Mouse (Mus musculus) T-helper 17 cell (primary cell): ENCODE measurements around the gene Gm10837.

ENCODE experiments used
- in situ Hi-C, 2 experiments: fragments of 300-600 bp; cut with MboI, MseI; formaldehyde crosslinking; loops; 1 replicate in 1 of 2; 2 replicates in 1 of 2; pipeline ENCODE4 v1.15.1; 2025; ENCODE audit warnings: high pct_unique_total_duplicates in 2 of 2

Gene Gm10837

DNA sequence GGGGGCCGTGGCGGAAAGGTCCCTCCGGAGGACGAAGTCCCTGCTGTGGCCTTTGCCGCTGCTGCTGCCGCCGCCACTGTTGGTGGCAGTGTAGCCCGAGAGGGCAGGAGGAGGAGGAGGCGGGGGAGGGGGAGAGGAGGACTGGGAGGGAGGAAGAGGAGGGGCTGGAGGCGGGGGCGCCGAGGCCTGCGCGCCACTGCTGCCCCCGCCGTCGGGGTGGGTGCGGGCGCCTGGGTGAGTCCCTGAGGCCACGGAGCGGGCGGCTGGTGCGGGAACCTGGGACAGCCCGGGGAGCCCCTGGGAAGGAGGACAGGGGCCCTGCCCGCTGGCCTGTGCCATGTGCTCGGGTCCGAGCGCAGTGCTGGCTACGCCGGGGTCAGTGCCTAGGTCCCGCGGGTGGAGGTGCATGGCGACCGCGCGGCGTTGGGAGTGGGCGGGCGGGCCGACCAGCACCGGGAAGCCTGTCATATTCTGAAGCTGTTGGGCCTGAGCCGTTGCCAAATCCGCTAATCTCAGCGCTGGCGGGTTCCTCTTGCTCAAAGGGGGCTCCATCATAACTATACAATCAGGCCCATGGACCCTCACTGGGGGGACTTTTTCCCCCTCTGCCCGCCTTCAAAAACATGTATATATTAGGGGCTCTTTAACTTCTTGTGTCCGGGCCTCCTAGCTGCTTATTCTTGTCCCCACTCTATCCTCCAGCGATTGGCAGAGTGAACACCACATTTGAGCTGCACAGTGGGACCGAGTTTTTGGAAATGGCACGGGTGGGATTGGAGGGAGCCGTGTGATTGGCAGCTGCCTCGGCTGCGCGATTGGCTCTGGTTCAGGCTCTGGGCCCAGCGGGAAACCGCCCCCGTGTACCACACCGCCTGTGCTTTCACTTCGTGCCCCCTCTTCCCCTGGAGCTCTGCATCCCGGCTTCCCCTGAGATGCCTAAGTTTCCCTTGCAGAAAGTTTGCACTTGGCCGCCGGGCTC, 25.3 kb upstream of the Gm10837 start, which contains the start of gene Zic5:
Gene Zic5, minus strand, starts transcription at position 915 of the 979 bp plus-strand sequence.
- in situ Hi-C loops, result no loop called here

DNA sequence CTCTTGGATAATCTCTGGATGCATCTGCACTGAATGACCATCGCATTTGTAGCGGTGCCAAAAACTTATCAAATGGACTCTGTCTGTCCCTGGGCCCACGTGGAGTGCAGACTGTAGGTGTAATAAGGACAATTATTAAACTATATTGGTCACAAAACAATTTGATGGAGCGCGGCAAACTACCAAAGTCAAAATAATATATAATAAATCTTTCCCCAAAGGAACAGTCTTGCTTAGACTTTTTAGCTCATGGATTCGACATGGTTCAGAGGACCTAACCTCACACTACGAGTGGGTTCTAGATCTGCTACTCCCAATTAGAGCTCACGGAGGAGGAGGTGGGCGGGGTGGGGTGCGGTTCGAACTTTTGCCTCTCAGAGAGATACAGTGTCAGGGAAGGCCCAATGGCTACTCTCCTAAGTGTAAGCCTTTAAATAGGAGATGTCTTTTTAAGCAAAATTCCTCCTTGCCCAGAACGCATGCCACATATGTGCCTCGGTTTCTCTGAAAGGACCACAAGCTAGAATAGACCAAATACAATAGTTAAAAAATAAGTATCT, 24.4 kb upstream of the Gm10837 start:
- in situ Hi-C loops, result no loop called here

DNA sequence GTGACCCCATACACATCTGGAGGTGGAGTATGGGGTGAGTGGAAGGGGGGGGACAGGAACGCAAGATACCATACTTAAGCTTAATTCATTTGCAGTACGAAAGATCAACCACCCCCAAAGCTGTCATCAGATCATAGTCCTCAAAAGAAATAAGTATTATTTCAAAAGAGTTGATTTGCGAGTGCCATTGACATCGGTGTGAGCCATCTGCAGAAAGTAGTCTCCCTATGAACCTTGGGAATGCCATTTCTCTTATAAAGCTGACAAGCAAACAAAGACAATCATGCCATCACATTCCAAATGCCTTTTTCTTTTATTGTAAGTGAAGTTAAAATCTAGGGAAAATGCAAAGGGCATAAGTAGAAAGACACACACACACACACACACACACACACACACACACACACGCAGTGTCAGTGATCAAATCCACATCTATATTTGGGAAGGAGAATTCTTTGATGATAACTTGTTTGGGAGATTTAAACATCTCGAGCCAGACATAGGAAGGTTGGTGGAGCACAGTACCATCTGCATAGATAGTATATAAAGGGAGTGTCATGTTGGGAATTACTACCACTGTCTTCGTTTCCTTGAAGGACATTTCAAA, 23.5 kb upstream of the Gm10837 start:
- in situ Hi-C loops, result no loop called here

- in situ Hi-C loops, result no loop called here
Observed at GRCm38 (mm10) chr14:122467926-122468841, 22.2 kb upstream of the Gm10837 start.

DNA sequence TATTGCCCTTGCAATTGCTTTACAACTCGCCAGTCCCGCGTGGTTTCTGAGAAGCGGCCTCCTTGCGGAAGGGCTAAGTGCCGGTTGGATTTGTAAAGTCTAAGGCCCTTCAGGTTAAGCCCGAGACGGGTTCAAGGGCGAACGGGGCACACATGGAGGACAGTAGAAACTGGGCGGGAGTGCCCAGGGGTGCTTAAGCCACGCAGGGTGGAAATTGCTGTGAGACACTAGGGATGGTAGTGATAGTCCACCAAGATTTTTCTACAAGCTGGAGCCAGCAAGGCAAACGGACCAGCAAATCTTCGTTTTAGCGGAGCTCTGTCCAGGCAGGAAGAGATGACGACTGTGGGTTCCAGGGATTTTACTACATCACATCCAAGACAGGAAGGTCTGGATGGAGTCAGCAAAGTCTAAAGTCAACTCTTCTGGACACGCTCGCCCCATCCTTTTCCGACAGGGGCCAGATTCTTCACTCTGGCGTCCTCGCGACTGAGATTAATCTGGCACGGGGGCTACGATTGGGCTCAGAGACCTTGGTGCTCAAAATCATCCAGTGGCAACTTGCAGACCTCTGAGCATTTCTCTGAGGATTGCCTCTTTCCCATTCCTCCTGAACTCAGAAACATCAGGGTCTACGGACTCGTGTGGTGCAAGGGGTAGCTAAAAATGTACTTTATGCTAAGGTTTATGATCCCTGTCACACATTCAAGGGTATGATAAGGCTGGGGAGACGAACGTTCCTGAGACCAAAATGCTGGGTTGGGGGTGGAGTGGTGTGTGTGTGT, 21.2 kb upstream of the Gm10837 start:
- in situ Hi-C loops, result no loop called here

GRCm38 (mm10) chr14:122471449-122472085, 18.8 kb upstream of the Gm10837 start:
- in situ Hi-C loops, result loop anchor here in 1 of 2 experiments (10.0 kb wide), 1 partner anchor 457 kb away; no protein-coding TSS in a partner anchor

- in situ Hi-C loops, result loop anchor here in 1 of 2 experiments (10.0 kb wide), 1 partner anchor 457 kb away; no protein-coding TSS in a partner anchor
Observed at GRCm38 (mm10) chr14:122472161-122472560, 18.2 kb upstream of the Gm10837 start.

GRCm38 (mm10) chr14:122472647-122473046, 17.7 kb upstream of the Gm10837 start:
- in situ Hi-C loops, result loop anchor here in 1 of 2 experiments (10.0 kb wide), 1 partner anchor 458 kb away; no protein-coding TSS in a partner anchor

- in situ Hi-C loops, result loop anchor here in 1 of 2 experiments (10.0 kb wide), 1 partner anchor 458 kb away; no protein-coding TSS in a partner anchor
Observed at GRCm38 (mm10) chr14:122473211-122473751, 17.1 kb upstream of the Gm10837 start.

DNA sequence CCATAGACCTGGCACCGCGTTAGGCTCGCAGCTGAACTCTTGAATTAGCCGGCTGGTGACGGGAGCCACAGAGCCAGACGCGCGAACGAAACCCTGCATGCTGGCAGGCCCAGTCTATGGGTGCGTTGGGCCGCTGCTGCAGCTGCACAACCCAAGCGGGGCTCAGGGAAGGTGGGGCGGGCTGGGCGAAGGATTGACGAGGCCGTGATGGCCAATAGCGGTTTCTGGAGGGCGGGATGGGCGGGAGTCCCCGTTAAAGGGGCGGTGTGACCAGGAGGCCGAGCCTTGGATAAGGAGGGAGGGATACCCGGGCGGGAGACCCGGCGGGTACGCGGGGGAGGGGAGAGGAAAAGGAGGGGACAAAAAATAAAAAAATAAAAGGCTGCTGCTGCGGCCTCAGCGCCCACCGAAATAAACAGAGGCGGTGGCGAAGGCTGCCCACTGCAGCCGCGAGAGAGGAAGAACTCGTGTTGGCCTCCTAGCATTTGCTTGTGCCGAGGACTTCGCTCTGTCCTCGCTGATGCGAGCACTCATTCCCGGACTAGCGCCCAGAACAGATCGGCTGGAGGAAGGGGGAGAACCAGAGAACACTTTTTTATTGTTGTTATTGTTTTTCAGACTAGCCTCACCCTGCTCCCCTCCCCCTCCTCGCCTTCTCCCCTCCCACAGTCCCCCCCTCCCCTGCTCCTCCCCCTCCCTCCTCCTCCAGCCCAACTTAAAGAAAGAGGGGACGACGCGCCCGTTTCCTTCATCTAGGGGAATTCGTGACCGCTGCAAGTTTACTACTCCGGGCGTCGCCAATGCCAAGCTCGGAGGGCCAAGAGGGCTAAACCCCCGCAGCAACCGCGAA, 16.1 kb upstream of the Gm10837 start:
- in situ Hi-C loops, result loop anchor here in 1 of 2 experiments (10.0 kb wide), 1 partner anchor 459 kb away; no protein-coding TSS in a partner anchor

DNA sequence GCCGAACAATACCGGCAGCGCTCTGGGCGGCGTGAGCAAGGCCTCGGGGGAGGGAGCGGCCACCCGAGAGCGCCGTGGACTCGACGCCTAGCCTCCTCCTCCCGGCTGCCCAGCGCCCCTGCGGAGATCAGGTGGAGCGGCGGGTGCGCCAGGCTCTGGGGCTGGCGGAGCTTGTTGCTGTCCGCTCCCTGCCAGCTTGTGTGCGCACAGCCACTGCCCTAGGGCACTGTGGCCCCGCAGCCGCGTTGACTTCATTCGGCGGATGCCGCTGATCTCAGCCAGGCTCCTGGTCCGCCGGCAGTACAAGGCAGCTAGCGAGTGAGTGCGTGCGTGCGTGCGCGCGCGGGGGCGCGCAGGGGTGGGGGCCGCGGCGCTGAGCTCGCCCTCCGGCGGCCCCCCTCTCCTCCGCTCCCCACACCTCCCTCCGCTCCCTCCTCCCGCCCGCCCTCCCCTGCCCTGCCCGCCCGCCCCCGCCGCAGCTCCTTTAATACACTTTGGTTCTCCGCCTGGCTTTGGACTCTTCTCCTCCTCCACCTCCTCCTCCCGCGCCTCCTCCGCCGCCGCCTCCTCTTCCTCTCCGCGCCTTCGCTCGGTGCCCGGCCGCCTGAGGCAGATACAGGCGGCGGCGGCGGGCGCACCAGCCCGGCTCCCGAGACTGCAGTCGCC, 15.4 kb upstream of the Gm10837 start, which contains the start of gene Zic2:
Gene Zic2, plus strand, starts transcription at position 545 of the 666 bp plus-strand sequence.
- in situ Hi-C loops, result loop anchor here in 1 of 2 experiments (10.0 kb wide), 1 partner anchor 460 kb away; no protein-coding TSS in a partner anchor

- in situ Hi-C loops, result loop anchor here in 1 of 2 experiments (10.0 kb wide), 1 partner anchor 461 kb away; no protein-coding TSS in a partner anchor
Observed at GRCm38 (mm10) chr14:122475557-122476040, 14.8 kb upstream of the Gm10837 start.

GRCm38 (mm10) chr14:122476041-122476821, 14.2 kb upstream of the Gm10837 start:
- in situ Hi-C loops, result loop anchor here in 1 of 2 experiments (10.0 kb wide), 1 partner anchor 461 kb away; no protein-coding TSS in a partner anchor

GRCm38 (mm10) chr14:122476822-122477215, 13.6 kb upstream of the Gm10837 start:
- in situ Hi-C loops, result loop anchor here in 1 of 2 experiments (10.0 kb wide), 1 partner anchor 462 kb away; no protein-coding TSS in a partner anchor

GRCm38 (mm10) chr14:122477261-122477671, 13.1 kb upstream of the Gm10837 start:
- in situ Hi-C loops, result loop anchor here in 1 of 2 experiments (10.0 kb wide), 1 partner anchor 462 kb away; no protein-coding TSS in a partner anchor
